Mouse (Mus musculus) forebrain, embryonic 10.5 days (tissue): ENCODE measurements around the gene Tnfrsf1b. TPM values are rescaled to one million over a fixed set of nuclear protein-coding genes. Genes with fewer than 3 reads are reported as not detected.

Source experiments
- DNase-seq: peaks from one replicate; pipeline ENCODE4 v3.0.0-alpha.2; 2017; ENCODE audit warnings: low spot score; ENCODE audit errors: extremely low spot score
- H3K27ac ChIP-seq: fragments of 300-500 bp; sonication (generic); 2 replicates; pipeline ENCODE4 v1.5.1; 2016; ENCODE audit warnings: mild to moderate bottlenecking
- H3K27me3 ChIP-seq: fragments of 300-500 bp; sonication (generic); 2 replicates; pipeline ENCODE4 v1.6.1; 2016; ENCODE audit warnings: mild to moderate bottlenecking; ENCODE audit not compliant: poor library complexity, severe bottlenecking
- H3K36me3 ChIP-seq: fragments of 300-500 bp; sonication (generic); replicated peaks from 2 replicates; pipeline ENCODE4 v1.6.1; 2016; ENCODE audit warnings: mild to moderate bottlenecking, moderate library complexity
- H3K4me1 ChIP-seq: fragments of 300-500 bp; sonication (generic); 2 replicates; pipeline ENCODE4 v1.6.1; 2016
- H3K4me3 ChIP-seq: fragments of 300-500 bp; sonication (generic); 2 replicates; pipeline ENCODE4 v1.5.1; 2016; ENCODE audit warnings: mild to moderate bottlenecking, moderate library complexity
- H3K9me3 ChIP-seq: fragments of 300-500 bp; sonication (generic); 2 replicates; pipeline ENCODE4 v1.6.1; 2016; ENCODE audit warnings: mild to moderate bottlenecking, moderate library complexity
- WGBS: fragments of 180-500 bp; shearing (Covaris S2); methylation state at CpG from one replicate; pipeline ENCODE4 v1.1.7; 2016; 5-methylcytosine and 5-hydroxymethylcytosine counted together
- polyA plus RNA-seq: library from polyadenylated mRNA; unstranded; fragments of >200 nt; fragmentation: Nextera tagmentation; extraction: Ambion mirVana; gene quantifications from 2 replicates; pipeline ENCODE4 v1.2.1, GENCODE M21; 2016

Gene Tnfrsf1b
- polyA plus RNA-seq, 1 experiment from 2014 or later: 2.1 TPM

GRCm38 (mm10) chr4:145250002-145250401 is 3.3 kb upstream of the Tnfrsf1b start:
- H3K27ac ChIP-seq: no peak overlapping the region
- no peaks in the 10 kb centered on the region for H3K36me3 ChIP-seq
- peaks cover 14% of the 10 kb centered on the region for H3K4me1 ChIP-seq
- no peak for DNase-seq
- H3K9me3 ChIP-seq: no peaks in the 10 kb centered on the region
- H3K27me3 ChIP-seq: peaks cover 31% of the 10 kb centered on the region
- WGBS: 79% methylated on average over 4 of the region's 4 CpGs
- no peak overlapping the region for H3K4me3 ChIP-seq

DNA sequence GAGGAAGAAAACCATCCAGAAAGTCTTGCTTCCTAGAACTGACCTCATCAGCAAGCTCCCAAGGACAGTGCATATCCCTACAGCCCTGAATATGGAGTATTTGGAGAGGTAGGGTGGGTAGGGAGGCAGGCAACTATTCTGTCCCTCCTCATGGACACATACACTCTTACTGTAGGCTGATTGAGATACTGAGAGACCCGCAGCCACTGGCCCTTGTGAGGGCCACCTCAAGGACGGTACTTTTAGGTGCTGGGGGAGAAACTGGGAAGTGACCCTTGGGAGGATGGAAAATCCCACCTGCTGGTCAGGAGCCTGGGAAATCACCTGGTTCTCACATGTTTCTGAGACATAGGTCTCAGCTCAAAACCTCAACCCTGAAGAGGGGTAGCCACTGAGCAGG is 886 bp upstream of the Tnfrsf1b start:
- peaks cover 14% of the 10 kb centered on the region for H3K4me1 ChIP-seq
- H3K36me3 ChIP-seq: no peaks in the 10 kb centered on the region
- WGBS: 73% methylated on average over 2 of the region's 2 CpGs
- DNase-seq: no peak
- H3K9me3 ChIP-seq: no peaks in the 10 kb centered on the region
- H3K27ac ChIP-seq: no peak overlapping the region
- H3K27me3 ChIP-seq: peaks cover 40% of the 10 kb centered on the region
- H3K4me3 ChIP-seq: no peak overlapping the region

- 86% methylated on average over 3 of the region's 3 CpGs for WGBS
- no peak for DNase-seq
- Histone ChIP-seq H3K9me3 (no peaks in the 10 kb centered on the region), H3K4me3 (peak overlapping the region; percentile 59), H3K27ac (no peak overlapping the region), H3K36me3 (no peaks in the 10 kb centered on the region), H3K27me3 (peaks cover 40% of the 10 kb centered on the region), H3K4me1 (peaks cover 14% of the 10 kb centered on the region)
Measured at GRCm38 (mm10) chr4:145245581-145245980, 1.1 kb downstream of the Tnfrsf1b start.

DNA sequence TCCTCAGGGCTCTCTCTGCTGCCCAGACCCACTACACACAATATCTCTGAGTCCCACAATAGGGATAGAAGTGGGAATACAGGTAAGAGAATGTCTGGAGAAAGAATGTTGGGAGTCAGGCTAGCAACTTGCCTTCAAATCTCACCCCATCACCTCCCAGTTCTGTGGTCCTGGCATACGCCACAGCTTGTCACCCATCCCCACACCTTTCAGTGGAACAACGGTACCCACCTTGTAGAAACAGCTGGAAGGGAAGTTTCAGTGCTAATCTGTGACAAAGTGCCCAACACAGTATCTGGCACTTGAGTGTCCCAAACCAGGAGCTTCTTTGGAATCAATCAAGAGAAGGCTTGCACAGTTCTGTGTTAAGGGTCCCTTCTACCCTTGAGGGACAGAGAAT is 2.0 kb downstream of the Tnfrsf1b start:
- H3K27me3 ChIP-seq: peaks cover 40% of the 10 kb centered on the region

GRCm38 (mm10) chr4:145242719-145243350 is 3.8 kb downstream of the Tnfrsf1b start:
- WGBS: 82% methylated on average over 1 of the region's 1 CpGs
- Histone ChIP-seq H3K27me3 (peaks cover 37% of the 10 kb centered on the region), H3K36me3 (no peaks in the 10 kb centered on the region), H3K9me3 (no peaks in the 10 kb centered on the region), H3K4me3 (no peak overlapping the region), H3K4me1 (peaks cover 17% of the 10 kb centered on the region), H3K27ac (no peak overlapping the region)
- no peak for DNase-seq

More for the DNA sequence above, 2.0 kb downstream of the Tnfrsf1b start:
- no peak overlapping the region for H3K27ac ChIP-seq
- H3K36me3 ChIP-seq: no peaks in the 10 kb centered on the region
- no peak overlapping the region for H3K4me3 ChIP-seq
- H3K9me3 ChIP-seq: no peaks in the 10 kb centered on the region
- DNase-seq: no peak
- peaks cover 14% of the 10 kb centered on the region for H3K4me1 ChIP-seq
- WGBS: 97% methylated on average over 2 of the region's 2 CpGs

GRCm38 (mm10) chr4:145240723-145241231 is 5.9 kb downstream of the Tnfrsf1b start:
- no peak for DNase-seq
- no peaks in the 10 kb centered on the region for H3K9me3 ChIP-seq
- H3K4me1 ChIP-seq: peaks cover 4% of the 10 kb centered on the region
- peaks cover 16% of the 10 kb centered on the region for H3K27me3 ChIP-seq
- no peak overlapping the region for H3K4me3 ChIP-seq
- H3K27ac ChIP-seq: no peak overlapping the region
- WGBS: 79% methylated on average over 4 of the region's 4 CpGs
- H3K36me3 ChIP-seq: no peaks in the 10 kb centered on the region

DNA sequence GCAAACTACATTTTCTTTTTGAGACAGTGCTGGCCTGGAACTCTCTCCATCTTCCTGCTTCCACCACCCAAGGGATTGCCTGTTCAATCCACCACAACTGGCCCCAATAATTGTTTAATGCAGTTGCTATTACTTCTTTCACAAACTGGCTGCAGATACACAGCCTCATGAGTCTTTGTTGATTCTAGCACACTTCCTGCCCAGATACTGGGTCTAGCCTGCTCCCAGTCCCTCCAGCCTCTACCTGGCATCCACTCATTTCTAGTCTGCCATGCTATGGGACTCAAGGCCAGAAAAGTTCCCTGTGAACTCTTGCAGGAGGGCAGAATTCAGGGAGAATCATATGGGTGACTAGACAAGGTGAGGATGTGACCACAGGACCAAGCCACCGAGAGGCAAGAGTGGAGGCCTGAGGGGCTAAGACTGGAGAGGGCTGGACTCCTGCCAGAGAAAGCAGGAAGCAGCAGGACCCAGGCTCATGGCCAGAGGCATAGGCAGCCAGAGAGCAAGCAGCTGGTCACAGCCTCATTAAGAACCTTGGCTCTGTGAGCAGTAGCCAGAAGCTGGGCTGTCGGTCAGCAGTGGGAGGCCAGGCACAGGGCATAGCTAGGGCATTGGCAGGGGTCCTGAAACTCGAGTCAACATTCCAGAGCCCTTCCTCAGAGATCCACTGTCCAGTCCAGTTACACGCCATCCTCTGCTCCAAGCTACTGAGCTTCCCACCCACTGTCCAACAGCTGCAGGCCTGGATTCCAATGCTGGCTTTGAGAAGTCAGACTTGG is 7.4 kb downstream of the Tnfrsf1b start:
- WGBS: 62% methylated on average over 4 of the region's 4 CpGs
- no peak overlapping the region for H3K4me3 ChIP-seq
- no peak for DNase-seq

GRCm38 (mm10) chr4:145236027-145236426 is 10.6 kb downstream of the Tnfrsf1b start:
- peaks cover 15% of the 10 kb centered on the region for H3K4me1 ChIP-seq
- WGBS: 94% methylated on average over 7 of the region's 7 CpGs

More for the DNA sequence above, 7.4 kb downstream of the Tnfrsf1b start:
- Histone ChIP-seq H3K27me3 (peaks cover under 1% of the 10 kb centered on the region; the same call in 1 of the 2 replicates), H3K27ac (0 out of 2 replicates have a peak overlapping the region, but pooled peaks have one; percentile 15), H3K4me1 (0 out of 2 replicates have a peak, but pooled peaks cover 3% of the 10 kb centered on the region), H3K36me3 (no peaks in the 10 kb centered on the region), H3K9me3 (no peaks in the 10 kb centered on the region)

GRCm38 (mm10) chr4:145233487-145234228 is 13.0 kb downstream of the Tnfrsf1b start:
- no peaks in the 10 kb centered on the region for H3K36me3 ChIP-seq
- H3K9me3 ChIP-seq: no peaks in the 10 kb centered on the region
- H3K4me3 ChIP-seq: no peak overlapping the region
- peak overlapping the region; percentile 65 for H3K27ac ChIP-seq
- H3K4me1 ChIP-seq: peaks cover 12% of the 10 kb centered on the region
- 35% methylated on average over 3 of the region's 3 CpGs for WGBS
- DNase-seq: no peak
- H3K27me3 ChIP-seq: no peaks in the 10 kb centered on the region

More at GRCm38 (mm10) chr4:145236027-145236426, 10.6 kb downstream of the Tnfrsf1b start:
- Histone ChIP-seq H3K27me3 (no peaks in the 10 kb centered on the region), H3K9me3 (no peaks in the 10 kb centered on the region), H3K4me3 (no peak overlapping the region), H3K27ac (no peak overlapping the region), H3K36me3 (no peaks in the 10 kb centered on the region)
- no peak for DNase-seq

- Histone ChIP-seq H3K4me1 (peaks cover 12% of the 10 kb centered on the region), H3K4me3 (no peak overlapping the region), H3K27ac (no peak overlapping the region), H3K36me3 (no peaks in the 10 kb centered on the region), H3K27me3 (no peaks in the 10 kb centered on the region), H3K9me3 (no peaks in the 10 kb centered on the region)
- DNase-seq: no peak
- 97% methylated on average over 5 of the region's 5 CpGs for WGBS
Measured at GRCm38 (mm10) chr4:145231732-145232131, 14.9 kb downstream of the Tnfrsf1b start.

- H3K4me1 ChIP-seq: peaks cover 12% of the 10 kb centered on the region
- 96% methylated on average over 2 of the region's 2 CpGs for WGBS
- no peaks in the 10 kb centered on the region for H3K27me3 ChIP-seq
- H3K4me3 ChIP-seq: no peak overlapping the region
- no peaks in the 10 kb centered on the region for H3K9me3 ChIP-seq
- no peak overlapping the region for H3K27ac ChIP-seq
- no peaks in the 10 kb centered on the region for H3K36me3 ChIP-seq
- no peak for DNase-seq
Measured at GRCm38 (mm10) chr4:145230647-145231046, 16.0 kb downstream of the Tnfrsf1b start.

GRCm38 (mm10) chr4:145229524-145230163 is 17.0 kb downstream of the Tnfrsf1b start:
- 93% methylated on average over 5 of the region's 5 CpGs for WGBS
- DNase-seq: no peak
- no peak overlapping the region for H3K27ac ChIP-seq
- peaks cover 12% of the 10 kb centered on the region for H3K4me1 ChIP-seq
- no peaks in the 10 kb centered on the region for H3K9me3 ChIP-seq
- H3K36me3 ChIP-seq: no peaks in the 10 kb centered on the region
- no peak overlapping the region for H3K4me3 ChIP-seq
- no peaks in the 10 kb centered on the region for H3K27me3 ChIP-seq
